ENCODE assay signal across 8 mouse cellular contexts in the genomic region with DNA sequence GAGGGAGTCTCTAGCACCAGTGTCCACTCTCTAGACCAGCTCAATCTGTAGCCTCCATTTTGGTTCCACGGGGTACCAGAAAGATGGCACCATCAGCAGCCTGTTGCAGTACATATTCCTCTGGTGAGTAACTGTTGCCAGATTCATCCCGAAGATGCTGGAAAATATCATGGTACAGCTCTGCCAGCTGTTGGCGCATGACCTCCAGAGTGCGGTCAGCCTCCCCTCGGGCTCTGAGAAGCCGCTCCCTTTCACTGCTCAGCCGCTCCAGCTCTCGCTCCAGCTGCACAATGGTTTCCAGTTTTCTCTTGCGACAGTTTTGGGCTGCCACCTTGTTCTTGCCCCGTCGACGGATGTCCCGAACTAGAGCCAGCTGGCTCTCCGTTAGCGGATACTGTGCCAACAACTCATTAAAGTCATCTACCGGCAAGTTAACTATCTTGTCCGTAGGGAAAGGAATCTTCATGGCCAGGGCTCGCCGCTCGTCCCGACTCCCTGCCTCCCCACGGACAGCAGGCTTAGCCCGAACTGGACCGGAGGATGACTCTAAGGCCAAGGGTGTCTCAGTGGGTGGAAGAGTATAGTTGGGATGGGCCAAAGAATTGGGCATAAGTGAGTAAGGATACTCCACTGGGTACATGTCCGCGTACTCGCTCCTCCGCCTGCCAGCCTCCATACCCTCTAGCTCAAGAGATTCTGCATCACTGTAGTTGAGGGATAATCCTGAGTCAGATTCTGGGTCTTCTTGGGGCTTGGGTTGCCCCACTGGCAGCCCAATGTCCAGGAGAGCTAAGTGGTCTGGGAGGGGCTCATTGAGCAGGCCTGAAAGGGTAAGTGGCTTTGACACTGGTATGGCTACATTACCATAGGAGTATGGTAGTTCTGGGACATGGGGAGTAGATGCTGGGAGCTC. TPM values are rescaled to one million over a fixed set of nuclear protein-coding genes. Genes with fewer than 3 reads are reported as not detected.
DNase-seq lines count a peak whose midpoint lies in the region; ATAC-seq and TF ChIP-seq lines count a peak whose summit lies in the region.
"Had no signal": no experiment of that assay in that cellular context is flagged by ENCODE, and none has a peak within 500 bp of the region (broad histone marks: within the 10 kb centered on the region; RNA-seq: fewer than 3 reads in every experiment).

No protein-coding gene starts in this region.

- no peak for TF ChIP-seq CTCF in lung, embryonic 14.5 days (IDR thresholded peaks at IDR 0.05; ENCODE audit: low read depth)

- H3K9ac ChIP-seq in lung, embryonic 14.5 days: no peak overlapping the region
- H3K9ac ChIP-seq in embryonic facial prominence, embryonic 11.5 days (replicated peaks; ENCODE audit: low read length): no peak overlapping the region
- peak overlapping the region; percentile 11; the same call in 1 of the 2 replicates for H3K9ac ChIP-seq in liver, embryonic 16.5 days (ENCODE audit: low read depth, low read length)

- peak; percentile 36 for DNase-seq in lung, embryonic 14.5 days
- no peak for DNase-seq in lung, postnatal 36 days
- peak; percentile 28 for DNase-seq in embryonic facial prominence, embryonic 11.5 days (ENCODE audit: low spot score)
- DNase-seq in gonadal fat pad, adult 2 months (ENCODE audit: low read depth): peak; percentile 83
- no peak for DNase-seq in left cerebral cortex, adult 11 months (ENCODE audit: low spot score)

- no peaks in the 10 kb centered on the region; the same call in 1 of the 2 replicates for H3K4me1 ChIP-seq in lung, embryonic 14.5 days (ENCODE audit: insufficient read depth)
- no peaks in the 10 kb centered on the region for H3K4me1 ChIP-seq in embryonic facial prominence, embryonic 11.5 days (ENCODE audit: control insufficient read depth, insufficient read depth, low read length)
- H3K4me1 ChIP-seq in liver, embryonic 16.5 days (ENCODE audit: control insufficient read depth, low read depth, low read length): peaks cover 52% of the 10 kb centered on the region

- H3K4me2 ChIP-seq in lung, embryonic 14.5 days: no peak overlapping the region
- no peak overlapping the region for H3K4me2 ChIP-seq in embryonic facial prominence, embryonic 11.5 days (ENCODE audit: low read depth, low read length)
- peak overlapping the region; percentile 34 for H3K4me2 ChIP-seq in liver, embryonic 16.5 days (ENCODE audit: low read depth, low read length)

- no peak overlapping the region for H3K27ac ChIP-seq in lung, embryonic 14.5 days (ENCODE audit: low read depth)
- H3K27ac ChIP-seq in embryonic facial prominence, embryonic 11.5 days (replicated peaks; ENCODE audit: low read depth, low read length): no peak overlapping the region
- H3K27ac ChIP-seq in liver, embryonic 16.5 days (ENCODE audit: low read length): peak overlapping the region; percentile 43
- H3K27ac ChIP-seq: macrophage had no signal

- peaks cover 54% of the 10 kb centered on the region for H3K36me3 ChIP-seq in lung, embryonic 14.5 days (ENCODE audit: insufficient read depth)
- peaks cover 25% of the 10 kb centered on the region for H3K36me3 ChIP-seq in embryonic facial prominence, embryonic 11.5 days (replicated peaks; ENCODE audit: control insufficient read depth, insufficient read depth, low read depth, low read length)
- peaks cover 76% of the 10 kb centered on the region for H3K36me3 ChIP-seq in liver, embryonic 16.5 days (ENCODE audit: control insufficient read depth, insufficient read depth)

- peak; percentile 33 for ATAC-seq in lung, embryonic 14.5 days (ENCODE audit: insufficient read depth)
- ATAC-seq in embryonic facial prominence, embryonic 11.5 days (replicated peaks; ENCODE audit: insufficient number of reproducible peaks, low FRiP score, low TSS enrichment, low read depth): peak; percentile 41
- ATAC-seq in liver, embryonic 16.5 days (ENCODE audit: low read depth): no peak
- no peak for ATAC-seq in erythroid progenitor cell, adult 5-6 weeks (replicated peaks; ENCODE audit: low FRiP score, poor library complexity, severe bottlenecking)

- 81% methylated on average over 28 of the region's 28 CpGs for WGBS in lung, embryonic 14.5 days
- 88% methylated on average over 28 of the region's 28 CpGs for WGBS in embryonic facial prominence, embryonic 11.5 days
- WGBS in liver, embryonic 16.5 days (ENCODE audit: insufficient replicate concordance): 83% methylated on average over 28 of the region's 28 CpGs

- no peak overlapping the region for H3K4me3 ChIP-seq in lung, embryonic 14.5 days (ENCODE audit: low read depth, low read length)
- H3K4me3 ChIP-seq in embryonic facial prominence, embryonic 11.5 days (ENCODE audit: low read depth, low read length): no peak overlapping the region
- peak overlapping the region; percentile 33 for H3K4me3 ChIP-seq in liver, embryonic 16.5 days (ENCODE audit: low read depth, low read length)

- H3K9me3 ChIP-seq in lung, embryonic 14.5 days (ENCODE audit: low read depth, low read length): no peaks in the 10 kb centered on the region
- no peaks in the 10 kb centered on the region for H3K9me3 ChIP-seq in embryonic facial prominence, embryonic 11.5 days (replicated peaks; ENCODE audit: control insufficient read depth, low read length)
- no peaks in the 10 kb centered on the region for H3K9me3 ChIP-seq in liver, embryonic 16.5 days (replicated peaks; ENCODE audit: control insufficient read depth, low read length)

- H3K27me3 ChIP-seq in lung, embryonic 14.5 days (ENCODE audit: insufficient read depth, low read length): no peaks in the 10 kb centered on the region
- no peaks in the 10 kb centered on the region for H3K27me3 ChIP-seq in embryonic facial prominence, embryonic 11.5 days (ENCODE audit: control insufficient read depth, insufficient read depth, low read length)
- no peaks in the 10 kb centered on the region for H3K27me3 ChIP-seq in liver, embryonic 16.5 days (ENCODE audit: control insufficient read depth, insufficient read depth, low read depth, low read length)

RNA-seq across cellular contexts. Expression of gene Hnrnpa1, which starts 8.4 kb away (rescaled TPM):
- polyA plus RNA-seq in lung, embryonic 14.5 days (2014; fragmentation: Nextera tagmentation; extraction: Ambion mirVana): 1,022 and 1,035 TPM in 2 replicates
- polyA plus RNA-seq in embryonic facial prominence, embryonic 11.5 days (2014; fragmentation: Nextera tagmentation; extraction: Ambion mirVana): 1,361 and 1,483 TPM in 2 replicates
- polyA plus RNA-seq in gonadal fat pad, adult 2 months (2012; rRNA removed): 83.1 and 114 TPM in 2 replicates
- polyA plus RNA-seq in liver, embryonic 16.5 days (2015; fragmentation: Nextera tagmentation; extraction: Ambion mirVana): 174 and 193 TPM in 2 replicates
- 198 and 238 TPM in 2 replicates for total RNA-seq in erythroid progenitor cell, adult 5-6 weeks (2015; ENCODE audit: low replicate concordance)
- total RNA-seq in erythroid progenitor cell, adult 5-6 weeks (2017; ENCODE audit: low replicate concordance): 338 and 377 TPM in 2 replicates

RNA-seq across cellular contexts. Expression of gene Cbx5, which starts 9.0 kb away (rescaled TPM):
- polyA plus RNA-seq in lung, embryonic 14.5 days (2014; fragmentation: Nextera tagmentation; extraction: Ambion mirVana): 144 and 151 TPM in 2 replicates
- polyA plus RNA-seq in embryonic facial prominence, embryonic 11.5 days (2014; fragmentation: Nextera tagmentation; extraction: Ambion mirVana): 210 and 217 TPM in 2 replicates
- 33.3 and 42.5 TPM in 2 replicates for polyA plus RNA-seq in gonadal fat pad, adult 2 months (2012; rRNA removed)
- polyA plus RNA-seq in liver, embryonic 16.5 days (2015; fragmentation: Nextera tagmentation; extraction: Ambion mirVana): 40.6 and 45.9 TPM in 2 replicates
- total RNA-seq in erythroid progenitor cell, adult 5-6 weeks (2015; ENCODE audit: low replicate concordance): 181 and 243 TPM in 2 replicates
- total RNA-seq in erythroid progenitor cell, adult 5-6 weeks (2017; ENCODE audit: low replicate concordance): 214 and 236 TPM in 2 replicates

RNA-seq across cellular contexts. Expression of gene Nfe2, which starts 9.5 kb away (rescaled TPM):
- polyA plus RNA-seq in lung, embryonic 14.5 days (2014; fragmentation: Nextera tagmentation; extraction: Ambion mirVana): 3.9 TPM in 2 replicates
- 5.4 and 8.0 TPM in 2 replicates for polyA plus RNA-seq in embryonic facial prominence, embryonic 11.5 days (2014; fragmentation: Nextera tagmentation; extraction: Ambion mirVana)
- polyA plus RNA-seq in gonadal fat pad, adult 2 months (2012; rRNA removed): 0.63 and 1.8 TPM in 2 replicates
- 202 and 220 TPM in 2 replicates for polyA plus RNA-seq in liver, embryonic 16.5 days (2015; fragmentation: Nextera tagmentation; extraction: Ambion mirVana)
- total RNA-seq in erythroid progenitor cell, adult 5-6 weeks (2015; ENCODE audit: low replicate concordance): 368 and 436 TPM in 2 replicates
- total RNA-seq in erythroid progenitor cell, adult 5-6 weeks (2017; ENCODE audit: low replicate concordance): 353 and 370 TPM in 2 replicates

RNA-seq across cellular contexts. Expression of gene Copz1, which starts 23.9 kb away (rescaled TPM):
- 304 and 306 TPM in 2 replicates for polyA plus RNA-seq in lung, embryonic 14.5 days (2014; fragmentation: Nextera tagmentation; extraction: Ambion mirVana)
- polyA plus RNA-seq in embryonic facial prominence, embryonic 11.5 days (2014; fragmentation: Nextera tagmentation; extraction: Ambion mirVana): 327 and 331 TPM in 2 replicates
- polyA plus RNA-seq in gonadal fat pad, adult 2 months (2012; rRNA removed): 134 and 161 TPM in 2 replicates
- polyA plus RNA-seq in liver, embryonic 16.5 days (2015; fragmentation: Nextera tagmentation; extraction: Ambion mirVana): 194 TPM in 2 replicates
- total RNA-seq in erythroid progenitor cell, adult 5-6 weeks (2015; ENCODE audit: low replicate concordance): 158 and 167 TPM in 2 replicates
- total RNA-seq in erythroid progenitor cell, adult 5-6 weeks (2017; ENCODE audit: low replicate concordance): 37.6 and 42.4 TPM in 2 replicates

Comparison
In these comparisons a context has a peak if more than half of its experiments do, and no peak if none do; other contexts are left out.
1. DNase-seq: peak in lung, embryonic 14.5 days (single experiment), embryonic facial prominence, embryonic 11.5 days (single experiment) and gonadal fat pad, adult 2 months (single experiment); none in lung, postnatal 36 days (single experiment) and left cerebral cortex, adult 11 months (single experiment).
2. ATAC-seq: peak in lung, embryonic 14.5 days (single experiment) and embryonic facial prominence, embryonic 11.5 days (single experiment); none in liver, embryonic 16.5 days (single experiment) and erythroid progenitor cell, adult 5-6 weeks (single experiment).
3. RNA of gene Nfe2, which starts 9.5 kb away (polyA plus RNA-seq): 202 to 220 TPM in liver, embryonic 16.5 days; 5.4 to 8.0 TPM in embryonic facial prominence, embryonic 11.5 days, 3.9 TPM in lung, embryonic 14.5 days and 0.63 to 1.8 TPM in gonadal fat pad, adult 2 months; every median in the first group is over 10 times any median in the second.